Mouse (Mus musculus) heart, embryonic 14.5 days (tissue): ENCODE data around the gene Sdc3. TPM values are rescaled to one million over a fixed set of nuclear protein-coding genes. Genes with fewer than 3 reads are reported as not detected.

Experiments
- ATAC-seq: fragments of 200-750 bp; cut with Nextera tagmentation; 2 replicates; pipeline ENCODE4 v1.8.0; 2017; ENCODE audit warnings: low read depth, moderate TSS enrichment; ENCODE audit not compliant: insufficient number of reproducible peaks, insufficient read depth, low FRiP score
- H3K27ac ChIP-seq, 2 experiments: fragments of 200-500 bp in 1 of 2; fragments of 300-500 bp in 1 of 2; sonication (generic) in 1 of 2; replicated peaks in 1 of 2; 2 replicates each; pipeline ENCODE4 v1.5.1; 2012 to 2014; ENCODE audit warnings: low read depth in 2 of 2, low read length in 2 of 2, control low read depth in 1 of 2, mild to moderate bottlenecking in 1 of 2, mixed read lengths in 1 of 2; ENCODE audit not compliant: control insufficient read depth in 1 of 2, insufficient read depth in 1 of 2
- H3K27me3 ChIP-seq: fragments of 300-500 bp; sonication (generic); 2 replicates; pipeline ENCODE4 v1.6.1; 2014; ENCODE audit warnings: mild to moderate bottlenecking, low read length, control low read depth; ENCODE audit not compliant: control insufficient read depth, insufficient read depth
- H3K36me3 ChIP-seq: fragments of 300-500 bp; sonication (generic); 2 replicates; pipeline ENCODE4 v1.6.1; 2014; ENCODE audit warnings: mild to moderate bottlenecking, control low read depth, low read length, mixed read lengths; ENCODE audit not compliant: control insufficient read depth, insufficient read depth
- H3K4me1 ChIP-seq, 2 experiments: fragments of 200-500 bp in 1 of 2; fragments of 300-500 bp in 1 of 2; sonication (generic) in 1 of 2; 2 replicates each; pipeline ENCODE4 v1.6.1; 2012 to 2014; ENCODE audit warnings: low read length in 2 of 2, control low read depth in 1 of 2, mixed read lengths in 1 of 2; ENCODE audit not compliant: control insufficient read depth in 2 of 2, insufficient read depth in 2 of 2
- H3K4me2 ChIP-seq: fragments of 300-500 bp; sonication (generic); 2 replicates; pipeline ENCODE4 v1.6.1; 2014; ENCODE audit warnings: mild to moderate bottlenecking, low read length
- H3K4me3 ChIP-seq, 2 experiments: fragments of 200-500 bp in 1 of 2; fragments of 300-500 bp in 1 of 2; sonication (generic) in 1 of 2; 2 replicates each; pipeline ENCODE4 v1.5.1; 2012 to 2014; ENCODE audit warnings: low read length in 2 of 2, mild to moderate bottlenecking in 2 of 2, control low read depth in 1 of 2, low read depth in 1 of 2, moderate library complexity in 1 of 2; ENCODE audit not compliant: control insufficient read depth in 1 of 2, insufficient read depth in 1 of 2
- H3K9ac ChIP-seq: fragments of 300-500 bp; sonication (generic); 2 replicates; pipeline ENCODE4 v1.6.1; 2014; ENCODE audit warnings: mild to moderate bottlenecking, low read length
- H3K9me3 ChIP-seq: fragments of 300-500 bp; sonication (generic); 2 replicates; pipeline ENCODE4 v1.6.1; 2016; ENCODE audit warnings: low read length, control low read depth; ENCODE audit not compliant: control insufficient read depth
- WGBS: fragments of 180-500 bp; shearing (Covaris S2); extraction: QIAGEN DNeasy Blood & Tissue Kit; methylation state at CpG from one replicate; pipeline ENCODE4 v1.1.7; 2014; 5-methylcytosine and 5-hydroxymethylcytosine counted together
- polyA plus RNA-seq: library from polyadenylated mRNA; unstranded; fragments of >200 nt; fragmentation: Nextera tagmentation; extraction: Ambion mirVana; gene quantifications from 2 replicates; pipeline ENCODE4 v1.2.1, GENCODE M21; 2014

Gene Sdc3
- polyA plus RNA-seq, 1 experiment from 2014 or later: 16.8 TPM

- Histone ChIP-seq H3K9ac (0 out of 2 replicates have a peak overlapping the region, but pooled peaks have one; percentile 35), H3K36me3 (no peaks in the 10 kb centered on the region), H3K4me1 (peaks cover 21% of the 10 kb centered on the region in 2 experiments), H3K4me3 (no peak overlapping the region), H3K4me2 (peak overlapping the region; percentile 74; the same call in 1 of the 2 replicates), H3K27me3 (peaks cover 14% of the 10 kb centered on the region), H3K9me3 (no peaks in the 10 kb centered on the region), H3K27ac (peak overlapping the region; percentile 67 to 77)
- WGBS: 68% methylated on average over 5 of the region's 5 CpGs
- ATAC-seq: no peak
These were observed 70.2 kb downstream of the Sdc3 start for GRCm38 (mm10) chr4:130862538-130862937.

- no peak overlapping the region for H3K4me3 ChIP-seq
- H3K9me3 ChIP-seq: no peaks in the 10 kb centered on the region
- H3K27me3 ChIP-seq: peaks cover 21% of the 10 kb centered on the region
- no peak overlapping the region for H3K27ac ChIP-seq
- no peak overlapping the region for H3K4me2 ChIP-seq
- ATAC-seq: no peak
- H3K36me3 ChIP-seq: no peaks in the 10 kb centered on the region
- H3K9ac ChIP-seq: no peak overlapping the region
- H3K4me1 ChIP-seq: peaks cover 19 to 21% of the 10 kb centered on the region in 2 experiments
- WGBS: 51% methylated on average over 6 of the region's 9 CpGs
These were observed 73.1 kb downstream of the Sdc3 start for GRCm38 (mm10) chr4:130865460-130865859.

GRCm38 (mm10) chr4:130865901-130866371, 73.6 kb downstream of the Sdc3 start:
- H3K4me2 ChIP-seq: no peak overlapping the region
- H3K27me3 ChIP-seq: peaks cover 21% of the 10 kb centered on the region
- 37% methylated on average over 8 of the region's 8 CpGs for WGBS
- no peak overlapping the region for H3K9ac ChIP-seq
- H3K9me3 ChIP-seq: no peaks in the 10 kb centered on the region
- no peaks in the 10 kb centered on the region for H3K36me3 ChIP-seq
- ATAC-seq: no peak
- H3K27ac ChIP-seq: no peak overlapping the region
- no peak overlapping the region for H3K4me3 ChIP-seq
- peaks cover 19 to 21% of the 10 kb centered on the region in 2 experiments for H3K4me1 ChIP-seq

GRCm38 (mm10) chr4:130867940-130868339, 75.6 kb downstream of the Sdc3 start:
- Histone ChIP-seq H3K27me3 (peaks cover 16% of the 10 kb centered on the region), H3K4me1 (peaks cover 5% of the 10 kb centered on the region in 2 experiments; a peak in 2 of 4 replicates), H3K27ac (no peak overlapping the region), H3K9ac (no peak overlapping the region), H3K4me3 (no peak overlapping the region), H3K9me3 (no peaks in the 10 kb centered on the region), H3K4me2 (no peak overlapping the region), H3K36me3 (no peaks in the 10 kb centered on the region)
- 57% methylated on average over 6 of the region's 6 CpGs for WGBS
- ATAC-seq: no peak

- no peak overlapping the region for H3K27ac ChIP-seq
- no peak overlapping the region for H3K9ac ChIP-seq
- peaks cover 16% of the 10 kb centered on the region for H3K27me3 ChIP-seq
- 34% methylated on average over 5 of the region's 5 CpGs for WGBS
- ATAC-seq: no peak
- H3K4me3 ChIP-seq: no peak overlapping the region
- H3K4me2 ChIP-seq: no peak overlapping the region
- H3K9me3 ChIP-seq: no peaks in the 10 kb centered on the region
- peaks cover 3 to 5% of the 10 kb centered on the region in 2 experiments; a peak in 2 of 4 replicates for H3K4me1 ChIP-seq
- H3K36me3 ChIP-seq: no peaks in the 10 kb centered on the region
These were observed 76.5 kb downstream of the Sdc3 start for GRCm38 (mm10) chr4:130868803-130869202.

GRCm38 (mm10) chr4:130872414-130872813, 80.1 kb downstream of the Sdc3 start:
- H3K36me3 ChIP-seq: no peaks in the 10 kb centered on the region

GRCm38 (mm10) chr4:130873440-130873839, 81.1 kb downstream of the Sdc3 start:
- no peak overlapping the region for H3K9ac ChIP-seq
- no peak overlapping the region for H3K4me2 ChIP-seq
- WGBS: 84% methylated on average over 5 of the region's 5 CpGs
- H3K27me3 ChIP-seq: peaks cover 16% of the 10 kb centered on the region
- no peak overlapping the region for H3K27ac ChIP-seq
- H3K36me3 ChIP-seq: no peaks in the 10 kb centered on the region
- no peaks in the 10 kb centered on the region for H3K9me3 ChIP-seq
- ATAC-seq: no peak
- no peak overlapping the region for H3K4me3 ChIP-seq
- peaks cover 11 to 15% of the 10 kb centered on the region in 2 experiments for H3K4me1 ChIP-seq

More at GRCm38 (mm10) chr4:130872414-130872813, 80.1 kb downstream of the Sdc3 start:
- Histone ChIP-seq H3K9me3 (no peaks in the 10 kb centered on the region), H3K27ac (no peak overlapping the region), H3K4me1 (peaks cover 11 to 12% of the 10 kb centered on the region in 2 experiments), H3K4me2 (no peak overlapping the region), H3K4me3 (no peak overlapping the region), H3K9ac (no peak overlapping the region), H3K27me3 (peaks cover 16% of the 10 kb centered on the region)
- ATAC-seq: no peak
- 45% methylated on average over 11 of the region's 11 CpGs for WGBS

- H3K4me1 ChIP-seq: peaks cover 14 to 24% of the 10 kb centered on the region in 2 experiments
- ATAC-seq: peak; percentile 35; the same call in 1 of the 2 replicates
- peak overlapping the region; percentile 37 for H3K4me2 ChIP-seq
- H3K36me3 ChIP-seq: no peaks in the 10 kb centered on the region
- no peak overlapping the region for H3K27ac ChIP-seq
- H3K9me3 ChIP-seq: no peaks in the 10 kb centered on the region
- 13% methylated on average over 10 of the region's 10 CpGs for WGBS
- no peak overlapping the region for H3K4me3 ChIP-seq
- peaks cover 16% of the 10 kb centered on the region for H3K27me3 ChIP-seq
- no peak overlapping the region for H3K9ac ChIP-seq
These were observed 82.3 kb downstream of the Sdc3 start for GRCm38 (mm10) chr4:130874601-130875000.
